In genomic region chr10:122672044-122672443, GRCm38 (mm10) we compare ENCODE assay signal across 21 mouse cellular contexts. TPM values are rescaled to one million over a fixed set of nuclear protein-coding genes. Genes with fewer than 3 reads are reported as not detected.
DNase-seq lines count a peak whose midpoint lies in the region; ATAC-seq lines count a peak whose summit lies in the region.
"Had no signal": no experiment of that assay in that cellular context is flagged by ENCODE, and none has a peak within 500 bp of the region (broad histone marks: within the 10 kb centered on the region; RNA-seq: fewer than 3 reads in every experiment).

No protein-coding gene starts in this region.

- no peak for DNase-seq in MN1 (ENCODE audit: low spot score)
- DNase-seq in B cell, adult 2 months: no peak
- DNase-seq in thymus, postnatal 0 days (ENCODE audit: low spot score): no peak
- DNase-seq: adrenal gland, adult 2 months; adrenal gland, adult 8-10 months; adrenal gland, postnatal 10 days; adrenal gland, postnatal 14 days; adrenal gland, postnatal 25 days; adrenal gland, postnatal 36 days; cerebellum, adult 11 months; cerebellum, adult 11-12 months; cerebellum, adult 18-20 months; cerebellum, adult 2 months; cerebellum, adult 8-10 months had no signal

- ATAC-seq in granulocyte monocyte progenitor cell, adult 5-6 weeks (replicated peaks; ENCODE audit: poor library complexity, severe bottlenecking): peak; percentile 55
- 0 out of 2 replicates have a peak, but pooled peaks have one; percentile 35 for ATAC-seq in megakaryocyte, adult 5-6 weeks (ENCODE audit: poor library complexity, severe bottlenecking)
- peak; percentile 57 for ATAC-seq in megakaryocyte progenitor cell, adult 5-6 weeks (replicated peaks; ENCODE audit: poor library complexity)
- ATAC-seq: activated CD4-positive, CD25-positive, alpha-beta regulatory T cell, adult 4 months; CD4-positive, CD25-positive, alpha-beta regulatory T cell, adult 4 months; Patski had no signal

RNA-seq across cellular contexts. Expression of gene Ppm1h, which starts 6.5 kb away (rescaled TPM):
- total RNA-seq in granulocyte monocyte progenitor cell, adult 5-6 weeks (2014; fragmentation: Nextera tagmentation): 22.7 and 25.0 TPM in 2 replicates
- 22.4 and 37.0 TPM in 2 replicates for total RNA-seq in granulocyte monocyte progenitor cell, adult 5-6 weeks (2017)
- 31.8 and 46.5 TPM in 2 replicates for total RNA-seq in megakaryocyte, adult 5-6 weeks (2015)
- 27.9 and 36.6 TPM in 2 replicates for total RNA-seq in megakaryocyte, adult 5-6 weeks (2017)
- total RNA-seq in megakaryocyte progenitor cell, adult 5-6 weeks (2015): 21.4 TPM in 2 replicates
- total RNA-seq in megakaryocyte progenitor cell, adult 5-6 weeks (2017): 21.1 and 28.5 TPM in 2 replicates
- 55.6 and 67.8 TPM in 2 replicates for polyA plus RNA-seq in thymus, postnatal 0 days (2015; fragmentation: Nextera tagmentation; extraction: Ambion mirVana)
- polyA plus RNA-seq: G1E had no signal
